Mouse (Mus musculus) hindbrain, embryonic 16.5 days (tissue): ENCODE data around the gene Dnah11. TPM values are rescaled to one million over a fixed set of nuclear protein-coding genes. Genes with fewer than 3 reads are reported as not detected.

ENCODE experiments used
- ATAC-seq: fragments of 200-750 bp; cut with Nextera tagmentation; 2 replicates; pipeline ENCODE4 v1.8.0; 2017; ENCODE audit warnings: moderate TSS enrichment, moderate library complexity
- H3K27ac ChIP-seq: fragments of 300-500 bp; sonication (generic); 2 replicates; pipeline ENCODE4 v1.5.1; 2014; ENCODE audit warnings: low read depth, mild to moderate bottlenecking, control low read depth, low read length, moderate library complexity
- H3K27me3 ChIP-seq: fragments of 300-500 bp; sonication (generic); replicated peaks from 2 replicates; pipeline ENCODE4 v1.6.1; 2014; ENCODE audit warnings: low read length; ENCODE audit not compliant: control insufficient read depth, insufficient read depth
- H3K36me3 ChIP-seq: fragments of 300-500 bp; sonication (generic); 2 replicates; pipeline ENCODE4 v1.6.1; 2014; ENCODE audit warnings: mild to moderate bottlenecking, low read length, moderate library complexity, mixed read lengths; ENCODE audit not compliant: control insufficient read depth, insufficient read depth
- H3K4me1 ChIP-seq: fragments of 300-500 bp; sonication (generic); 2 replicates; pipeline ENCODE4 v1.6.1; 2014; ENCODE audit warnings: low read depth, low read length; ENCODE audit not compliant: control insufficient read depth, insufficient read depth
- H3K4me2 ChIP-seq: fragments of 300-500 bp; sonication (generic); 2 replicates; pipeline ENCODE4 v1.6.1; 2014; ENCODE audit warnings: mild to moderate bottlenecking, low read length, control low read depth, moderate library complexity
- H3K4me3 ChIP-seq: fragments of 300-500 bp; sonication (generic); 2 replicates; pipeline ENCODE4 v1.5.1; 2014; ENCODE audit warnings: mild to moderate bottlenecking, low read length, control low read depth, moderate library complexity
- H3K9ac ChIP-seq: fragments of 300-500 bp; sonication (generic); 2 replicates; pipeline ENCODE4 v1.6.1; 2014; ENCODE audit warnings: low read depth, mild to moderate bottlenecking, control low read depth, low read length, moderate library complexity
- H3K9me3 ChIP-seq: fragments of 300-500 bp; sonication (generic); 2 replicates; pipeline ENCODE4 v1.6.1; 2014; ENCODE audit warnings: mild to moderate bottlenecking, low read length, moderate library complexity; ENCODE audit not compliant: control insufficient read depth
- WGBS: fragments of 180-500 bp; shearing (Covaris S2); extraction: QIAGEN DNeasy Blood & Tissue Kit; methylation state at CpG from one replicate; pipeline ENCODE4 v1.1.7; 2014; 5-methylcytosine and 5-hydroxymethylcytosine counted together
- polyA plus RNA-seq: library from polyadenylated mRNA; unstranded; fragments of >200 nt; fragmentation: Nextera tagmentation; extraction: Ambion mirVana; gene quantifications from 2 replicates; pipeline ENCODE4 v1.2.1, GENCODE M21; 2015

The Dnah11 gene
- polyA plus RNA-seq, 1 experiment from 2014 or later = 0.26 TPM

DNA sequence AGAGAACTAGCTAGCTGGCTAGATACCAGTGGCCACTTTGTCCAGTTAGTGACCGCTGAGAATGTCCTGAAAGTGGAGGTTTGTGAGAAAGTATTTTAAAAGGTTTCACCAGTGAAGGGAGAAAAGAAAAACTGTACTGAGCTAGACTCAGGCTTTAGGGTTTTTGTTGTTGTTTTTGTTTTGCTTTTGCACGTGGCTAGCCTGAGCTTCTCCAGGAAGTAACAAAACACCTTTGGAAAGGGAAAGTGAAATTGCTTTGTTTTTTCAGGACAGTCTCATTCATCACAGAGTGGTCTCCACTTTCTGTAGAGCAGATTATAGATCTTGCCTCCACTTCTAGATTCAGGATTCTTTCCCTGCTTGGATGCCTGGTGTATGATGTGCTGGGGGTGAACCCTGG lies 353.9 kb downstream of the Dnah11 start:
- no peak overlapping the region for H3K27ac ChIP-seq
- ATAC-seq = no peak
- H3K9ac ChIP-seq = no peak overlapping the region
- no peaks in the 10 kb centered on the region for H3K36me3 ChIP-seq
- peaks cover 2% of the 10 kb centered on the region; the same call in 1 of the 2 replicates for H3K27me3 ChIP-seq
- H3K4me2 ChIP-seq = peak overlapping the region; percentile 13; the same call in 1 of the 2 replicates
- no peaks in the 10 kb centered on the region for H3K9me3 ChIP-seq
- H3K4me3 ChIP-seq = no peak overlapping the region
- peaks cover 2% of the 10 kb centered on the region; the same call in 1 of the 2 replicates for H3K4me1 ChIP-seq
- WGBS = 32% methylated on average over 2 of the region's 2 CpGs

- peaks cover 2% of the 10 kb centered on the region; the same call in 1 of the 2 replicates for H3K27me3 ChIP-seq
- H3K4me3 ChIP-seq = peak overlapping the region; percentile 80
- H3K36me3 ChIP-seq = no peaks in the 10 kb centered on the region
- peak overlapping the region; percentile 99 for H3K4me2 ChIP-seq
- H3K4me1 ChIP-seq = peaks cover 2% of the 10 kb centered on the region; the same call in 1 of the 2 replicates
- peak overlapping the region; percentile 79 for H3K9ac ChIP-seq
- WGBS = 0% methylated on average over 15 of the region's 15 CpGs
- no peaks in the 10 kb centered on the region for H3K9me3 ChIP-seq
- no peak for ATAC-seq
- H3K27ac ChIP-seq = no peak overlapping the region
Observed at GRCm38 (mm10) chr12:117844075-117844408, 354.8 kb downstream of the Dnah11 start.

GRCm38 (mm10) chr12:117843302-117844074 lies 355.4 kb downstream of the Dnah11 start:
- Histone ChIP-seq H3K4me1 (peaks cover 2% of the 10 kb centered on the region; the same call in 1 of the 2 replicates), H3K4me2 (peak overlapping the region; percentile 99), H3K4me3 (peak overlapping the region; percentile 80), H3K9ac (peak overlapping the region; percentile 79), H3K27me3 (peaks cover 2% of the 10 kb centered on the region; the same call in 1 of the 2 replicates), H3K27ac (0 out of 2 replicates have a peak overlapping the region, but pooled peaks have one; percentile 39), H3K36me3 (no peaks in the 10 kb centered on the region), H3K9me3 (no peaks in the 10 kb centered on the region)
- under 1% methylated on average over 52 of the region's 75 CpGs for WGBS
- ATAC-seq = peak; percentile 99

GRCm38 (mm10) chr12:117842676-117843075 lies 356.2 kb downstream of the Dnah11 start:
- peaks cover 2% of the 10 kb centered on the region; the same call in 1 of the 2 replicates for H3K4me1 ChIP-seq
- H3K4me2 ChIP-seq = no peak overlapping the region
- no peak overlapping the region for H3K4me3 ChIP-seq
- WGBS = 91% methylated on average over 1 of the region's 1 CpGs
- H3K36me3 ChIP-seq = no peaks in the 10 kb centered on the region
- H3K9me3 ChIP-seq = no peaks in the 10 kb centered on the region
- H3K27ac ChIP-seq = no peak overlapping the region
- no peak overlapping the region for H3K9ac ChIP-seq
- no peak for ATAC-seq
- H3K27me3 ChIP-seq = peaks cover 2% of the 10 kb centered on the region; the same call in 1 of the 2 replicates

DNA sequence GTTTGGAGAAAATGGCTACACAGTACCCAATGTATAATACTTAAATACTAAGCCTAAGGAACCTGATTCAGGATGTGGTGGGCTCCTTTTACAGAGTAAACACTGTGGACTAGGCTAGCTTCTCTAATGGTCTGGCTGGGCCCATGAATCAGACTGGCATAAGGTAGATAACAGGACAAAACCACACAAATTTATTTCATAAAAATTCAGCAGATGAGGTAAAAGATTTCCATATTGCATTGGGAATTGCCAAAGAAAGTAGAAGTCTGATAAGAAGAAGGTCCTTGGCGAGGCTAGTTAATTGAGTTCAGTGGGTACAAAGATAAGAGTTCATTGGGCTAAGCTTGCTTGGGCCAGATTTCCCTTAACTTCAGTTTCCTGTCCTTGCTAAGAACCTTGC lies 358.1 kb downstream of the Dnah11 start:
- Histone ChIP-seq H3K4me1 (peaks cover 2% of the 10 kb centered on the region; the same call in 1 of the 2 replicates), H3K36me3 (no peaks in the 10 kb centered on the region), H3K4me3 (no peak overlapping the region), H3K4me2 (no peak overlapping the region), H3K9ac (no peak overlapping the region), H3K9me3 (no peaks in the 10 kb centered on the region), H3K27me3 (peaks cover 7% of the 10 kb centered on the region; the same call in 1 of the 2 replicates), H3K27ac (no peak overlapping the region)
- 91% methylated on average over 1 of the region's 1 CpGs for whole genome bisulfite sequencing
- no peak for ATAC-seq

DNA sequence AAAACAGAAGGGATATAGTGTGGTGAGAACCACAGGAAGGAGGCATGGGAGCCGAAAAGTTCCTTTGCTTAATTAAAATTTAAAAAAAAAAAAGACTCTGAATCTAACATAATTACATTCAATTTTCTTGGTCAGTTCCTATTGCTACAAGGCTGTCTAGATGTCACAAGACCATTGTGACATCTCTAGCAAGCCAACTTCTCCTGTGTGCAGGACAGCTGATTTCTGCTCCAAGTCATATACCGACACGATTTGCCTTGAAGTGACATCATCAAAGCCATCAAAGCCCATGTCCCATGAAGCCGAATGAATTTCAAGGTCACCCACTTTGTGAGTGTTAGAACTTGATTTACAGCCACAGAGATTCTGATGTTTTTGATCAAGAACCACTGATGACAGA lies 361.5 kb downstream of the Dnah11 start:
- no peak overlapping the region for H3K9ac ChIP-seq
- no peaks in the 10 kb centered on the region for H3K4me1 ChIP-seq
- H3K4me3 ChIP-seq = no peak overlapping the region
- H3K27ac ChIP-seq = no peak overlapping the region
- WGBS = 89% methylated on average over 4 of the region's 4 CpGs
- peaks cover 5% of the 10 kb centered on the region; the same call in 1 of the 2 replicates for H3K27me3 ChIP-seq
- no peak for ATAC-seq
- no peak overlapping the region for H3K4me2 ChIP-seq
- H3K36me3 ChIP-seq = no peaks in the 10 kb centered on the region
- no peaks in the 10 kb centered on the region for H3K9me3 ChIP-seq

DNA sequence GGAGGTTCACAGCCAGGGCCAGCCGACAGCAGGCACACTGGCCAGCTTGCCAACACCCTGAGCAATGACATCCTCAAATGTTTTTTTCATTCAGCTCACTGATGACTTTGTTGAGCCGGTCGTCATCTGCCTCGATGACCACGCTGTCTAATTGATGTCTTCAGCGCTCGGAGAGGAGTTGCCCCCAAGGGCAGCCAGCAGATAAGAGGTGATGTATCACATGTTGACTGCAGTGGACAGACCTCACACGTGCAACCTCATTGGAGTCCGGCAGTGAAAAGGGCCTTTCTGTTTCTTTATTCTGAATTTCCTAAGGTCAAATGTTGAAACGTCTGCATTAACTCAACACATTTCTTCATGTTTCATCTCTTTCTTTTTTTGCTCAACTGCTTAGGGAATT lies 363.5 kb downstream of the Dnah11 start:
- Histone ChIP-seq H3K4me3 (no peak overlapping the region), H3K27me3 (peaks cover 5% of the 10 kb centered on the region; the same call in 1 of the 2 replicates)
- no peak for ATAC-seq

GRCm38 (mm10) chr12:117834652-117835051 lies 364.2 kb downstream of the Dnah11 start:
- no peaks in the 10 kb centered on the region for H3K4me1 ChIP-seq
- ATAC-seq = no peak
- no peak overlapping the region for H3K9ac ChIP-seq
- H3K36me3 ChIP-seq = no peaks in the 10 kb centered on the region
- H3K9me3 ChIP-seq = no peaks in the 10 kb centered on the region
- peaks cover 5% of the 10 kb centered on the region; the same call in 1 of the 2 replicates for H3K27me3 ChIP-seq
- no peak overlapping the region for H3K4me2 ChIP-seq
- 74% methylated on average over 2 of the region's 2 CpGs for WGBS
- no peak overlapping the region for H3K4me3 ChIP-seq
- H3K27ac ChIP-seq = no peak overlapping the region

More for the DNA sequence above, 363.5 kb downstream of the Dnah11 start:
- Histone ChIP-seq H3K4me2 (no peak overlapping the region), H3K9me3 (no peaks in the 10 kb centered on the region), H3K36me3 (no peaks in the 10 kb centered on the region), H3K9ac (no peak overlapping the region), H3K27ac (no peak overlapping the region), H3K4me1 (no peaks in the 10 kb centered on the region)
- 44% methylated on average over 10 of the region's 10 CpGs for WGBS

- 51% methylated on average over 5 of the region's 5 CpGs for WGBS
- no peak overlapping the region for H3K4me3 ChIP-seq
- H3K4me2 ChIP-seq = no peak overlapping the region
- peaks cover 5% of the 10 kb centered on the region; the same call in 1 of the 2 replicates for H3K27me3 ChIP-seq
- no peak overlapping the region for H3K9ac ChIP-seq
- no peaks in the 10 kb centered on the region for H3K9me3 ChIP-seq
- no peaks in the 10 kb centered on the region for H3K36me3 ChIP-seq
- H3K27ac ChIP-seq = no peak overlapping the region
- ATAC-seq = no peak
- H3K4me1 ChIP-seq = no peaks in the 10 kb centered on the region
Observed at GRCm38 (mm10) chr12:117832190-117832589, 366.7 kb downstream of the Dnah11 start.
